Mouse (Mus musculus) thymus, adult 2 months (tissue): ENCODE data around the gene Ces2c. TPM values are rescaled to one million over a fixed set of nuclear protein-coding genes. Genes with fewer than 3 reads are reported as not detected.
"Not testable (repeated sequence)": the region's sequence is repeated elsewhere in the genome, so short reads cannot be mapped to it uniquely, and the experiment has no call there.

Experiments used
- DNase-seq: peaks from one replicate; pipeline ENCODE4 v3.0.0; 2021
- H3K27ac ChIP-seq: fragments of 200-500 bp; 2 replicates; pipeline ENCODE4 v1.5.1; 2012; ENCODE audit warnings: low read length, control low read depth; ENCODE audit not compliant: control insufficient read depth, insufficient read depth
- H3K27me3 ChIP-seq: fragments of 200-500 bp; 2 replicates; pipeline ENCODE4 v1.6.1; 2012; ENCODE audit warnings: mild to moderate bottlenecking, low read length, moderate library complexity, mixed read lengths; ENCODE audit not compliant: control insufficient read depth, insufficient read depth
- H3K36me3 ChIP-seq: fragments of 200-500 bp; 2 replicates; pipeline ENCODE4 v1.6.1; 2012; ENCODE audit warnings: mild to moderate bottlenecking, low read length, moderate library complexity; ENCODE audit not compliant: control insufficient read depth, insufficient read depth
- H3K4me1 ChIP-seq: fragments of 200-500 bp; replicated peaks from 2 replicates; pipeline ENCODE4 v1.6.1; 2012; ENCODE audit warnings: low read length; ENCODE audit not compliant: control insufficient read depth, insufficient read depth
- H3K4me3 ChIP-seq: fragments of 200-500 bp; 2 replicates; pipeline ENCODE4 v1.5.1; 2012; ENCODE audit warnings: mild to moderate bottlenecking, low read length, control low read depth, moderate library complexity; ENCODE audit not compliant: control insufficient read depth, insufficient read depth
- CTCF ChIP-seq: fragments of 200-500 bp; IDR thresholded peaks from 2 replicates; pipeline ENCODE4 v1.5.1; 2012; ENCODE audit warnings: mild to moderate bottlenecking, control low read depth, low read length, moderate library complexity, borderline replicate concordance; ENCODE audit not compliant: control insufficient read depth, poor library complexity, insufficient read depth; ENCODE audit errors: extremely low read depth
- POLR2A ChIP-seq: fragments of 200-500 bp; IDR thresholded peaks from 2 replicates; pipeline ENCODE4 v1.6.1; 2012; ENCODE audit warnings: mild to moderate bottlenecking, low read length, control low read depth, moderate library complexity; ENCODE audit not compliant: control insufficient read depth, poor library complexity, insufficient read depth; ENCODE audit errors: extremely low read depth
- WGBS: fragments of 180-500 bp; shearing (Covaris S2); methylation state at CpG from one replicate; pipeline ENCODE4 v1.1.7; 2018; 5-methylcytosine and 5-hydroxymethylcytosine counted together
- polyA plus RNA-seq: library from polyadenylated mRNA; depleted of rRNA; stranded (reverse); fragments of >200 nt; gene quantifications from 2 replicates; pipeline ENCODE4 v1.2.3, GENCODE M21; 2012

Ces2c gene
- polyA plus RNA-seq, 1 experiment, result 4.1 TPM

DNA sequence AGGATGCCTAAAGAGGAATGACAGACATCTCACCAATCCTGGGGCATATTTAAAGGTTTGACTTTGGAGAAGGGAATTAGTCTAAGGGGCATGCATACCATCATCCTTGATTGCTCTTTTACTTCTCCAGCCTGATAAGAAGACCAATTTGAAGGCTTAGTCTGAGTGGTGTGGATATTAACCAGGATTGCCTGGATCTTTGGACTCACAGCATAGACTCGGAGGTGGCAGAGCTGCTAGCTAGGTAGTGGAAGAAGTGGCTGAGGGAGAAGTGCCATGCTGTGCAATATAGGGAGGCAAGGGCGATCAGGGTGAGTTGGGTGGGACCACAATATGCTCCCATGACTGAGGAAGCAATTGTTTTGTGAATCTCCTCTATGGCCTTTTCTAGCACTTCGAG lies 18.6 kb upstream of the Ces2c start:
- no peak overlapping the region for H3K27ac ChIP-seq
- no peak for TF ChIP-seq CTCF
- TF ChIP-seq POLR2A, result no peak
- WGBS, result 91% methylated on average over 3 of the region's 3 CpGs
- no peak overlapping the region for H3K4me3 ChIP-seq
- no peaks in the 10 kb centered on the region for H3K36me3 ChIP-seq
- DNase-seq, result no peak
- no peaks in the 10 kb centered on the region for H3K4me1 ChIP-seq
- H3K27me3 ChIP-seq, result no peaks in the 10 kb centered on the region

DNA sequence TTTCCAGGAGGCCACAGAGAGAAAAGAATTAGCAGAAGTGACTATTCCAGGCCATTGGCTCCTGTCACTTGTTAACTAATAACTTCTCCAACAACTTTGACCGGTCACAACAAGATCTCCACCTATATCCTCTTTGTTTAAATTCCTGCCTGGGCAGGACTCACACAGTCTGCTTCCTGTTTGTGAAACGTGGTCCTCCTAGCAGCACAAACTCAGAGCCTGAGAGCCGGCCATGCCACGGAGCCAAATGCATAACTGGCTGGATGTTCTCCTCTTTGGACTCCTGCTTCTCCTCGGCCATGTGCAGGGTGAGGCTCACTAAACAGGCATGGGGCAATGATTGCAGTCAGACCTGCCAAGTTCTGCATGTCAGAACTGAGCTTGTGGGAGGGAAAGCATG lies 15.4 kb upstream of the Ces2c start, which contains the start of gene Ces2b:
Gene Ces2b (plus strand): TSS at position 133 of the 400 bp plus-strand sequence.
- Histone ChIP-seq H3K27ac (no peak within 1 kb of the TSS), H3K36me3 (no peaks in the 10 kb centered on the region), H3K4me1 (no peaks in the 10 kb centered on the region), H3K4me3 (no peak within 1 kb of the TSS), H3K27me3 (no peaks in the 10 kb centered on the region)
- no peak for TF ChIP-seq POLR2A
- TF ChIP-seq CTCF, result no peak
- WGBS, result 48% methylated on average over 5 of the region's 5 CpGs
- no peak for DNase-seq

DNA sequence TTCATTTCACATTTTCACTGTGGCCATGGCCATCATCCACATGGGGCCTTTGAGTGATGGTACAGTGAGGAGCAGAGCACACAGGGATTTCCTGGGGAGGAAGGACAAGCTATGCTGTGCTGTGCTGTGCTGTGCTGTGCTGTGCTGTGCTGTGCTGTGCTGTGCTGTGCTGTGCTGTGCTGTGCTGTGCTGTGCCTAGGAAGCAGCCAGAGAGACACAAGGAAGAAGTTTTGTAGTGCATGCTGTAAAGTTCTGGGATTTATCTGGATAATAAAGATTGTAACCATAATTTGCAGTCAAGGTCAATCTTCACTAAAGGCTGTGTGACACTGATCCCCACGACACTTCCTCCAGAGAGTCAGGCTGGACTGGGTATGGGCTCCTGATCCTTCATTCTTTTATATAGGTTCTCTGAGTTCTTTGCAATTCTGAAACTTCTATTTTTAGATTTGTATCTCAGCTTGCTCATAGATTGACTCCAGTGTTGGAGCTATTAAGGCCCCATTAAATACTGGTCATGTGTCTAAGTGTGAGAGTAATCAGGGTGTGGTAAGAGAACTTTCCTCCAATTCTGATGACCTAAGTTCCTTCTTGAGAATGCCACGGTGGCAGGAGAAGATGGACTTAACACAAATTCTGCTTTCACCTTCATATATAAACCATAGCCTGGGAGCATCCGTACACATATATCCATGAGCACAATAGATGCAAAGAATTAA lies 5.3 kb upstream of the Ces2c start:
- Histone ChIP-seq H3K36me3 (no peaks in the 10 kb centered on the region), H3K4me3 (no peak overlapping the region), H3K27ac (no peak overlapping the region), H3K4me1 (no peaks in the 10 kb centered on the region), H3K27me3 (no peaks in the 10 kb centered on the region)
- TF ChIP-seq POLR2A, result no peak
- TF ChIP-seq CTCF, result no peak
- WGBS, result 74% methylated on average over 3 of the region's 3 CpGs
- no peak for DNase-seq

DNA sequence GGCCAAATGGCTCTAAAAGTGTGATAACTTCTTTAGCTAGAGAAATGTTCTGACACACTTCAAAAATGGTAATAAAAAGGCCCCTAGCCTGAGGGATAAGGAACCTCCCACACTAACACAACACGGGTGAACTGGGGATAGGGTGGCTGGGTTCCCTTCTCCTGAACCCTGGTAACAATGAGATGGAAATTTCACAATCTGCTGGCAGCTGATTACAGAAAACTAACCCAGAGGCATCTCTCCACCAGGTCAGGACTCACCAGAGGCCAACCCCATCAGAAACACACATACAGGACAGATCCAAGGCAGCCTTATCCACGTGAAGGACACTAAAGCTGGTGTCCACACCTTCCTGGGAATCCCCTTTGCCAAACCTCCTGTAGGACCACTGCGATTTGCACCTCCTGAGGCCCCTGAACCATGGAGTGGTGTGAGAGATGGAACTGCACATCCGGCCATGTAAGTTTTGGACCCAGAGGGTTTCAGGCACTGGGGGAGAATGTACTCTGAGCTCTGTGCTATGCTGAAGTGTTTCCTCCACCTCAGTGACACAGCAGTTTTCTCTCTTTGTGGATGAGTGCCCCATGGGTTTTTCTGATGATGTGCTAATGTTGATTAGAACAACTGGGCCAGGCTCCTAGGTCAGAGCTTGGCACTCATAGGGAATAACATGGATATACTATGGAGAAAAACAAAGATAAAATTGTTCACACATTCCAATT lies 1.0 kb downstream of the Ces2c start:
- no peak overlapping the region for H3K27ac ChIP-seq
- DNase-seq, result no peak
- TF ChIP-seq POLR2A (no peak), CTCF (no peak)

DNA sequence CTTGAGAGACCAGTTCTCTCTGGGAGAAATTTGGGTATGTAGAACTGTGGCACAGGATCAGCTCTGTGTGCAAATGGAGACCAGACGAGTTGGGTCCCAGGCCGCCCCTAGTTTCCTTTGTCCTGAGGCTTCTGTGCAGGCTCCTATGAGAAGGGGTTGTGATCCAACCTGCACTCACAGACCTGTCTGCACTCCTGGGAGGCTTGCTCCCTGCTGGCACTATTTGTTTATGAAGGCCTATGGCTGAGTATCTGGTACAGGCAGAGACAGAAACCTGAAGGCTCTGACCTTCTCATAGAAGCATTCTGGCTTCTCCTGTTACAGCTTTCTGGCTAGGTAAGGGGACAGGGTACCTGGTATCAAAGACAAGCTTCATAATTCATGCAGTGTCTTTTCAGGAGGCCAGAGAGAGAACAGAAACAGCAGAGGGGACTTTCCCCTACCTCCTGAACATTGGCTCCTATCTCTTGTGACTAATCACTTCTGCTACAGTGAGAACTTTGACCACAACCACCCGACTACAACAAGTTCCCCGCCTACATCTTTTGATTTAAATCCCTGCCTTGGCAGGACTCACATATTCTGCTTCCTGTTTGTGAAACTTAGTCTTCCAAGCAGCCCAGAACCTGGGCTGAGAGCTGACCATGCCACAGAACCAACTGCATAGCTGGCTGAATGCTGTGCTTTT lies 20.1 kb downstream of the Ces2c start:
- H3K36me3 ChIP-seq, H3K4me3 ChIP-seq, H3K27ac ChIP-seq, H3K27me3 ChIP-seq, DNase-seq, H3K4me1 ChIP-seq: not testable (repeated sequence)
- WGBS, result no CpG with 5 or more reads among the region's 4 CpGs

More for the DNA sequence above, 1.0 kb downstream of the Ces2c start:
- Histone ChIP-seq H3K4me3 (no peak overlapping the region), H3K36me3 (no peaks in the 10 kb centered on the region), H3K27me3 (no peaks in the 10 kb centered on the region), H3K4me1 (no peaks in the 10 kb centered on the region)
- WGBS, result 66% methylated on average over 4 of the region's 4 CpGs

DNA sequence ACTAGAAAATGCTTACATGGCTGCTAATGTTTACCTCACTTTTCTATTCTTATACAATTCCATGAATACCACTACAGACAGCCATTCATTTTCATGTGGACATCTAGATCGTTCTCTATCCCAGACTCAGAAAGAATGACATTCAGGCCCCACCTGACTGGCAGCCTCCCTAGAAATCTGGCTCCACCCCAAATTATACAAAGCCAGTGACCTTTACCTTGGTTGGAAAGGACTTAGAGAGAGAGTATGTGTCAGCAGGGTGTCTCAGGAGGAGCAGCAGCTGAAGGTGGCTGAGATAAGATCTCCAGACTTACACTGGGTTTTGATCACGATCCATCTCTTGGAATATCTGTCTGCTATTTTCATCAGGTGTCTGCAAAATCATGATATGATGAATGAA lies 22.0 kb downstream of the Ces2c start:
- H3K36me3 ChIP-seq, H3K27me3 ChIP-seq: not testable (repeated sequence)
- WGBS, result no CpG with 5 or more reads among the region's 2 CpGs

DNA sequence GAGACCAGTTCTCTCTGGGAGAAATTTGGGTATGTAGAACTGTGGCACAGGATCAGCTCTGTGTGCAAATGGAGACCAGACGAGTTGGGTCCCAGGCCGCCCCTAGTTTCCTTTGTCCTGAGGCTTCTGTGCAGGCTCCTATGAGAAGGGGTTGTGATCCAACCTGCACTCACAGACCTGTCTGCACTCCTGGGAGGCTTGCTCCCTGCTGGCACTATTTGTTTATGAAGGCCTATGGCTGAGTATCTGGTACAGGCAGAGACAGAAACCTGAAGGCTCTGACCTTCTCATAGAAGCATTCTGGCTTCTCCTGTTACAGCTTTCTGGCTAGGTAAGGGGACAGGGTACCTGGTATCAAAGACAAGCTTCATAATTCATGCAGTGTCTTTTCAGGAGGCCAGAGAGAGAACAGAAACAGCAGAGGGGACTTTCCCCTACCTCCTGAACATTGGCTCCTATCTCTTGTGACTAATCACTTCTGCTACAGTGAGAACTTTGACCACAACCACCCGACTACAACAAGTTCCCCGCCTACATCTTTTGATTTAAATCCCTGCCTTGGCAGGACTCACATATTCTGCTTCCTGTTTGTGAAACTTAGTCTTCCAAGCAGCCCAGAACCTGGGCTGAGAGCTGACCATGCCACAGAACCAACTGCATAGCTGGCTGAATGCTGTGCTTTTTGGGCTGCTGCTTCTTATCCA lies 39.5 kb downstream of the Ces2c start:
- not testable (repeated sequence) for DNase-seq, H3K27ac ChIP-seq, H3K4me1 ChIP-seq, H3K36me3 ChIP-seq, H3K4me3 ChIP-seq, H3K27me3 ChIP-seq
- no CpG with 5 or more reads among the region's 4 CpGs for WGBS

More for the DNA sequence above, 22.0 kb downstream of the Ces2c start:
- not testable (repeated sequence) for H3K4me1 ChIP-seq, H3K4me3 ChIP-seq, H3K27ac ChIP-seq, DNase-seq
